Mouse (Mus musculus): ENCODE measurements at regions not wholly inside any gene's neighbourhood (a gene's known extent, or its start where the extent isn't known, plus 50 kb on each side); places are given as distances from the start of the nearest gene placed in this dataset.

DNA sequence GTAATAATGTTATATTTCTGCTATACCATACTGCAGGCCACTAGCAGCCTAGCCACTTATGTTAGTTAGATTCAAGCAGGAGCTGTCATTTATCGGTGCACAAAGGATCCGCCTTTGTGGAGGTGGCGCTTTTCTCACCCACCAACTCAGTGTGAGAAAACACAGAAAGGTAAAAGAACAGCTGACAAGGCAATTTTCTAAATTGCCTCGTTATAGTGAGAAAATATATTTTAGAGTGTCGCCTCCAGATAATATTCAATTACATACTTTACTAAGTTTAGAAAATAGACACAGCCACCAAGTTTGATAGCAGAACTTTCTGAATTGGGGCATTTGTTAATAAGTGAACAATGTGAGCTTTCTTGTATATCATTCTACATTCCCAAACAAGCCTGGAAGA, 221.2 kb downstream of the Gm5426 start:
- TF ChIP-seq GATA1 (IDR thresholded peaks at IDR 0.05; ENCODE audit: borderline replicate concordance, low read length): no peak
- no peak for TF ChIP-seq FLI1 (IDR thresholded peaks at IDR 0.05; ENCODE audit: low read length)

All from megakaryocyte, embryonic 14.5 days (primary cell).